Mouse (Mus musculus) kidney, adult 2 months (tissue): ENCODE measurements at regions not wholly inside any gene's neighbourhood (a gene's known extent, or its start where the extent isn't known, plus 50 kb on each side); places are given as distances from the start of the nearest gene placed in this dataset.

Experiments
- CTCF ChIP-seq: fragments of 200-500 bp; conservative IDR thresholded peaks from 2 replicates; pipeline ENCODE4 v1.5.1; 2011; ENCODE audit warnings: low read depth, mild to moderate bottlenecking, control low read depth, low read length, moderate library complexity, mixed read lengths; ENCODE audit not compliant: insufficient read depth, insufficient read length
- POLR2A ChIP-seq: fragments of 200-500 bp; IDR thresholded peaks from one replicate; pipeline ENCODE4 v1.6.1; 2011; ENCODE audit warnings: low read depth, low read length, control low read depth

DNA sequence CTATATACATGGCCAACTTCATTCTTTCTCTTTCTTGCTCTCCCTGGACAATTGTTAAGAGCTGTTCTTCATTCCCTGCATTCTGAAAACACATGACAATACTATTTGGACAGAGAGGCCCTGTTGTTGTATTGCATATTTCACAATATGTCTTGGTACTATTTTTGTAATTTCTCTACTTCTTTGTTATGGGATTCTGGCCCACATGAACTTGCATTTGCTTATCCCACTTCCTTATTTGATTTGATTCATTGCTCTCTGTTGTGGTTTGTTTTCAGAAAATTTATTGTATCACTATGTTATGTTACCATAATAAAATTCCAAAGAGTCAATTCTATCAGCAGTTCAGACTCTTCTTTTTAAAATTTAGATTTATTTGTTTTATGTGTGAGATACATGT is 215.3 kb downstream of the Nfkbiz start:
- TF ChIP-seq POLR2A (no peak), CTCF (no peak)
